Mouse (Mus musculus) erythroid progenitor cell, adult 5-6 weeks (primary cell): ENCODE data around the gene Rhbdd1. TPM values are rescaled to one million over a fixed set of nuclear protein-coding genes. Genes with fewer than 3 reads are reported as not detected.

Experiments
- ATAC-seq: replicated peaks from 2 replicates; pipeline ENCODE4 v1.8.0; 2016; ENCODE audit warnings: moderate number of reproducible peaks, mild to moderate bottlenecking, moderate TSS enrichment, inconsistent platforms; ENCODE audit not compliant: poor library complexity, low FRiP score, severe bottlenecking
- total RNA-seq, 2 experiments: library from RNA; stranded (forward) in 1 of 2; stranded (reverse) in 1 of 2; fragments of 150-400 nt in 1 of 2; fragments of 186-747, 209-891 nt in 1 of 2; gene quantifications; 2 replicates each; pipeline versions ENCODE4 v1.2.3 to v1.2.4; 2015 to 2017; ENCODE audit warnings: low replicate concordance in 2 of 2

Rhbdd1 gene
- total RNA-seq, 2 experiments from 2014 or later: 9.8 to 12.2 TPM

- no peak for ATAC-seq
These were observed 154.4 kb downstream of the Rhbdd1 start for GRCm38 (mm10) chr1:82470516-82471225.

- no peak for ATAC-seq
These were observed 157.2 kb downstream of the Rhbdd1 start for GRCm38 (mm10) chr1:82473467-82473866.

- ATAC-seq: no peak
These were observed 158.3 kb downstream of the Rhbdd1 start for GRCm38 (mm10) chr1:82474461-82474961.

- ATAC-seq: no peak
These were observed 159.0 kb downstream of the Rhbdd1 start for GRCm38 (mm10) chr1:82475254-82475653.

GRCm38 (mm10) chr1:82475821-82476220, 159.6 kb downstream of the Rhbdd1 start:
- no peak for ATAC-seq

GRCm38 (mm10) chr1:82476256-82476655, 160.0 kb downstream of the Rhbdd1 start:
- ATAC-seq: no peak

GRCm38 (mm10) chr1:82476746-82477145, 160.5 kb downstream of the Rhbdd1 start:
- no peak for ATAC-seq

- no peak for ATAC-seq
These were observed 163.6 kb downstream of the Rhbdd1 start for GRCm38 (mm10) chr1:82479696-82480487.

- ATAC-seq: no peak
These were observed 166.1 kb downstream of the Rhbdd1 start for GRCm38 (mm10) chr1:82482371-82482770.

- no peak for ATAC-seq
These were observed 170.1 kb downstream of the Rhbdd1 start for GRCm38 (mm10) chr1:82486371-82486770.

- no peak for ATAC-seq
These were observed 175.7 kb downstream of the Rhbdd1 start for GRCm38 (mm10) chr1:82491954-82492353.

Other genes starting within 250 kb of the Rhbdd1 start
- gene Gm9747, start 83.3 kb upstream of the Rhbdd1 start, total RNA-seq (2015; ENCODE audit: low replicate concordance): not detected in 2 replicates
- not detected in 2 replicates for gene Gm9747, start 83.3 kb upstream of the Rhbdd1 start, total RNA-seq (2017; ENCODE audit: low replicate concordance)
- gene Irs1, start 25.0 kb upstream of the Rhbdd1 start, total RNA-seq (2015; ENCODE audit: low replicate concordance): 0.84 TPM in 1 of 2 replicates, not detected in the other
- gene Irs1, start 25.0 kb upstream of the Rhbdd1 start, total RNA-seq (2017; ENCODE audit: low replicate concordance): 0.26 TPM in 1 of 2 replicates, not detected in the other